Mouse (Mus musculus) spleen, embryonic (tissue): ENCODE measurements around the gene Dok1.

Experiments used
- CTCF ChIA-PET: fragments of 350-600 bp; sonication (Branson Sonifier 250); formaldehyde crosslinking; loops from one replicate; lab custom pipeline; 2022; lab: Charles Lee

The Dok1 gene

DNA sequence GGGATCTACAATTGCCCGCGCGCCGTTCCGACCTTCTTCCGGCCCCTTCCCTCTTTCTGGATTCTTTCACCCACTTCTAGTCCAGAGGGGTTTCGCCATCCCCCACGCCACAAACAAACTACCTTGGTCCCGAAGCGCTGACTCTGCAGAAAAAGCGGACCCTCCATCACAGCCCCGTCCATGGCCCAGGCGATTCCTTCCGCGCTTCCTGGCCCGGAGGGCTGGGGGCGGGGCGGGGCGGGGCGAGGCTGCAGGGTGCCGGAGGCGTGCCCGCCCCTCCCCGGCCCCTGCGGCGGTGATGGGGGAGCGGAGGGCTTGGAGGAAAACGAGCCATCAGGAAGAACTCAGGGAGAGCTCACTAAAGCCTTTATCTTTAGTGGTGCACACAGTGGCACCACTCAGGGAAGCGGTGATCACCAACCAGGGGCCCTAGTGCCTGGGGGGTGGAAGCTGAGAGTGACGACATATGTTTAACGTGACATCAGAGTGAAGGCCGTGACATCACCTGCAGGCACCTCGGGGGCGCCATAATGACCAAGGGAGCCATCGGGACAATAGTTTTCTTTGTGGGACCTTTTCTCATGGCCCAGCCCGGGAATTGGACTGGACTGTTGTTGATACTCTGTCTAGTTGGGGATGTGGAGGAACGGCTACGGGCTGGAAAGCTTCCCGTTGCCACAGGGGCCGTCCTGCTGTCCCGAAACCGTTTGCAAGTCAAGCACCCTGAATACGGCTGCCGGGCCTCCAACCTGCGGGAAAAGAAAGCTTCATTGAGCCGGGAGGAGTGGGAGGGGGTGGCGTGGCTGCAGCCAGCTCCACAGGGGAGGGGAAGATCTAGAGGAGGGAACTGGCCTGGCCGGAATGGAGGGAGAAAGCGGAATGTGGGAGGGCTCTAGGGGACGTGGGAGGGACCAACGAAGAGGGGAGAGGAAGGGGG lies at the start of gene Dok1, which contains the start of gene Loxl3:
Gene Dok1 (minus strand): TSS at position 223 of the 937 bp plus-strand sequence.
Gene Loxl3 (plus strand): TSS at position 925 of the 937 bp plus-strand sequence.
- CTCF ChIA-PET = interaction anchor here (0.6 kb wide), 1 partner anchor 61 kb away, joined by 5 read pairs; no protein-coding TSS in a partner anchor

DNA sequence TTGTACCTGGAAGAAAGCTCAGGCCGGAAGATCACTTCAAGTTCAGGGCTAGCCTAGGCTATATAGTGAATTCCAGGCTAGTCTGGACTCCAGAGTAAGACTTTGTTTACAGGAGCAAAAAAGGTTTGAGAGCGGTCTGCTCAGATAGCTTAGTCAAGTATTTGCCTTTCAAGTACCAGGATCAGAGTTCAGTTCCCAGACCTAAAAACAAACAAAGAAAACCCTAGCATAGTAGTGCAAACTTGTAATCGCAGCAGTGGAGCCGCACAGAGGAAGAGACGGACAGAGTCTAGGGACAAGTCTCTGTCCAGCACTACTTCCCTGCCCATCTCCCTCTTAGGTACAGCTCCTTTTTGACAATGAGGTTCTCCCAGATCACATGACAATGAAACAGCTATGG lies 46.9 kb upstream of the Dok1 start:
- CTCF ChIA-PET = no interaction called here

DNA sequence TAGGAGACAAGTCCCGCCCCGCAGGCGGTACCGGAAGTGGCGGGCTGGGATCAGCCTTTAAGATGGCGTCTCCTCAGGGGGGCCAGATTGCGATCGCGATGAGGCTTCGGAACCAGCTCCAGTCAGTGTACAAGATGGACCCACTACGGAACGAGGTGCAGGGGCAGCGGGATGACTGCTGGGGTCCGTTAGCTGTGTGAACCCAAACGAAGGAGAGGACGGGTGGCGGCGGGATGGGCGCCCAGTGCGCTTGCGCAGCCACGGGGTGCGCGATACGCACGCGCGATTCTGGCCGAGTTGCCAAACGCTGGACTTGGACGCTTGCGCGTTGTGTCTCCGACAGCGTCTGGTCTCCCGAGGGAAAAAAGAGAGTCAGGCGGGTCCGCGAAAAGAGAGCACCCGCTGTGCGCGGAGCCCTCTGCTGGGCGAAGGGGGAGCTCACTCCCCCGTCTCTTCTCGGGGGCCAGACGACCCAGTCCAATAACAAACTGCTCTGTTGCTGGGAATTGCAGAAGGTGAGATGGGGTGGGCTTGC lies 45.1 kb upstream of the Dok1 start:
- CTCF ChIA-PET = interaction anchor here (0.5 to 1.3 kb wide), 5 partner anchors 23 to 140 kb away, joined by 3 to 8 read pairs (median 4); partner anchors contain the start of genes Aup1, Ccdc142, Gm42688 and Htra2

DNA sequence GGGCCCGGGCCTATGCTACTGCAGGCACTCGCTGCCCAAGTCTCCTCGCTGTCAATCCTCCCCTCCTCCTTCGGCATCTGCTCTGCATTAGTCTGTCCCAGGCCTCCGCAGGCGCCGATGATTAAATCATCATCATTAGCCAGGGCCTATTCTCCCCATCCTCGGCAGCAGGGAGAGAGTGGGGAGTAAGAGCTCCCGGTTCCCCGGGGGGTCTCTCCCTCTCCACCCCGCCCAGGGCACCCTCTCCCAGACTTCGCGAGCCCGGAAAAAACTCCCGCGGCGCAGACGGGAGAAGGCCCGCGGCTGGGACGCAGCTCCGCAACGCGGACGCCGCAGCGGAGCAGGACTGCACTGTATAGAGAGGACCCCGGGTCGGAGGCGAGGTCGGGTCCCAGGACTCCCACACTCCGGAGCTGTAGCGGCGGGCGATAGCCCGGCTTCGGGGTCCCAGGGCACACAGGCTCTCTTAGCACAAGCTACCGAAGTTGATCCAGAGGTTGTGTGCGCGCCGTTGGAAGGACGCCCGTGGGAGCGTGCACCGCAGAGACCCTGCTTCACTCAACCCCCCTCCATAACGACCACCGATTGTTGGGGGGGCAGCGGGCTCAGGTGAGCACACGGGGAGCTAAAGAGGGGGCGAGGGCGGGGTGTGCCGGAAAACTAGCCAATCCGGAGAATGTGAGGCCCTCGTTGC lies 44.5 kb upstream of the Dok1 start, which contains the start of gene Pcgf1:
Gene Pcgf1 (plus strand): TSS at position 240 of the 694 bp plus-strand sequence.
- CTCF ChIA-PET = interaction anchor here (0.9 to 1.3 kb wide), 4 partner anchors 23 to 81 kb away, joined by 4 to 8 read pairs (median 4); partner anchors contain the start of genes Aup1, Ccdc142, Gm42688 and Htra2

DNA sequence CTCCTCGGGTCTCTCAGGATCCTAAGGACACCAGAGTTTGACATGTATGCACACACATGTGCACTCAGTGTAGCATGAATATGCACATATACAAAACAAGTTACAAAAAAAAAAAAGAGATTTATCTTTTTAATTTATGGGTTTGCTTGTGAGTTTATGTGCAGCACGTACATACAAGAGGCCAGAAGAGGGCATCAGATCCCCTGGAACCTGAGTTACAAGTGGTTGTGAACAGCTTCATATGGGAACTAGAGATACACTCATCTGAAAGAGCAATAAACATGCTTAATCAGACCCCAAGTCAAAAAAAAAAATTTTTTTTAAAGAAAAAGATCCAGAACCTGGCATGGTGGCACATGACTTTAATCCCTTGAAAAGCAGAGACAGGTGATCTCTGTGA lies 41.7 kb upstream of the Dok1 start:
- CTCF ChIA-PET = interaction anchor here (0.6 kb wide), 1 partner anchor 22 kb away, joined by 6 read pairs; no protein-coding TSS in a partner anchor

DNA sequence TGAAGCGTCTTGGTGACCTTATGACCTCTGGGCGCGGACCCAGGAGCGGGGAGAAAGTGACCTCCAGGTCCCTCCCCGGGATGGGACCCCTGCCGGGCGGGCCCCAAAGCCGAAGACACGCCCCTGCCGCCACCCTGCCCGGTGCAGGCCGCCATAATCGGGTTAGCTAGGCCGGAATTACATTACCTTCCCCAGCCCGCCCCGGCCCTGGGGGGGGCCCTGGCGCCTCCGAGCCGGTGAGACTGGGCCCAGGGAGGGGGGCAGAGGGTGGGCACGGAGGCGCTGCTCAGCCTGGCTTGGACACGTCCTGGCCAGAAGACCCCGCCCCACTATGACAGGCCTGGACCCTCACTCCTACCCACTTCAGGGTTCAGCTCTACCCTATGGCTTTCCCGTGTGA lies 37.9 kb upstream of the Dok1 start:
- CTCF ChIA-PET = interaction anchor here (2.1 kb wide), 1 partner anchor 74 kb away, joined by 7 read pairs; no protein-coding TSS in a partner anchor

DNA sequence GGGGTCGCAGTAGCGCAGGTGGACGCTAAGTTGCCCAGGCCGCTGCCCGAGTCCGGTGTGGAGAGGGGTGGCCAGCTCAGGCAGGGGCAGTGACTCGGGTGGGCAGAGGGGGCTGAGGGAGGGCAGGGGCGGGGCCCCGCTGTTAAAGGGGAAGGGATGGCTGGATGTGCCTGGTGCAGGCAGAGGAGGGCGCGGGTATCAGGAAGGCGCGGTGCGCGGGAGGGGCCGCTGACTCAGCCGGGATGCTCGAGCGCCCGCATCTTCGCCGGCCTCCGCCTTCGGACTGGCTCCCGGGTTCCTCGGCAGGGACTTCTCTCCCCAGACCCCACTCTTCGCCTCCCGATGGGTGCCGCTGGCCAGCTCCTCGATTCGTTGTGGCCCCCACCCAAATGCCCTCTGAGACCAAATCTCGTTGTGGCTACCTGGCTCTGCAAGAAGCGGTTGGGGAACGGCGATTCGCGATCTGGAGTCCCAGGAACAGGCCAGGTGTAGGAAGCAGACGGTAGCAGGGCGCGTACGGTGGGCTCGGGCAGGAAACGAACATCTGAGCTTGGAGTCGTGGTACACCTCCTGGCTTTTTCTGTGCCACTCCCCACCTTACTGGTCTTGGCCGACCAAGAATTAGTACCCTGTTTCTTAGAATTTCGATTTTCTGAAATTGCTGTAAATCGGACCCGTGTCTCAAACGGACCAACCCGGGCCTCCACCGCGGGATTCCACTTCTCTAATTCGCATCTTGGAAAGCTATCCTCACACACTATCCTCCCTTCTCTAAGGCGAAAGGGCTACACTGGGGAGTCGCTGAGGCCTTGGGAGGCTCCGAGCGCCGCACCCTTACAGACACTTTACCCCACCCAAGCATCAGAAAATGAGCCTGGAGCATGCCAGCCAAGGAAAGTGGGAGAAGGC lies 37.3 kb upstream of the Dok1 start:
- CTCF ChIA-PET = interaction anchor here (2.1 kb wide), 1 partner anchor 74 kb away, joined by 7 read pairs; no protein-coding TSS in a partner anchor

DNA sequence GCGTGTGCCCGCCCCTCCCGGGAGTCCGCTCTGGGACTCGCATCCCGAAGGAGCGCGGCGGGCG lies 36.8 kb upstream of the Dok1 start, which contains the start of gene Tlx2:
Gene Tlx2 (minus strand): TSS at position 47 of the 64 bp plus-strand sequence.
- CTCF ChIA-PET = interaction anchor here (2.1 kb wide), 1 partner anchor 73 kb away, joined by 7 read pairs; no protein-coding TSS in a partner anchor

DNA sequence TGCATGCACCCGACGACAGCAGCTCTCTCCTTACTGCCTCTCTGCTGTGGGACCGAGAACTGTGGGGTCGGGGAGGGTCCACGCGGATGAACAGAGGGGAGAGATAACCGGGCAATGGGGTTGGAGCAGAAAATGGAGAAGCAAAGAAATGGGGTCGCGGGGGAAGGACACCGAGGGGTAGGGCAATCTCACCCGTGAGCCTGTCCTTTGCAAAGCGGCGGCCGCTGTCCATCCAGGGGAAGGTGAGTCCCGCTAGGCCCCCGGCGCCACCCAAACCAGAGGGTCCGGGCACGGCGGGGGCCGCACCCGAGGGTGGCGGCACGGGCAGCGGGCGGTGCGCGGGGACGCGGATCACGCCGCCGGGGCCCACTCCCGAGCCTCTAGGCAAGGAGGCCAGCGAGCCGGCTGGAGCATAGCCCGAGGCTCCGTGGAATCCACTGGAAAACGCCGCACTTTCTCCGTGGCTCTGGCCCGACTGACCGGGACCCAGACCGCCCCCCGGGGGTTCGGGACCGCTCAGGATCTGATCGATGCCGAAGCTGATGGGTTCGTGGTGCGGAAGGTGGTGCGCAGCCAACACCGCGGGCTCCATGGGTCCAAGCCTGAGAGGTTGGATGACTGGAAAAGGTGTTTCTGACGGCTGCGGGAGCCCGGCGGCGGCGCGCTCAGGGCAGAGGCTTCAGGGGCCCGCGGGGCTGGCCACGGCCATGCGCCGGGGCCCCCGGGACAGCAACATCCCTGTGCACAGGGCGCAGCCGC lies 36.4 kb upstream of the Dok1 start:
- CTCF ChIA-PET = interaction anchor here (2.1 kb wide), 1 partner anchor 73 kb away, joined by 7 read pairs; no protein-coding TSS in a partner anchor

DNA sequence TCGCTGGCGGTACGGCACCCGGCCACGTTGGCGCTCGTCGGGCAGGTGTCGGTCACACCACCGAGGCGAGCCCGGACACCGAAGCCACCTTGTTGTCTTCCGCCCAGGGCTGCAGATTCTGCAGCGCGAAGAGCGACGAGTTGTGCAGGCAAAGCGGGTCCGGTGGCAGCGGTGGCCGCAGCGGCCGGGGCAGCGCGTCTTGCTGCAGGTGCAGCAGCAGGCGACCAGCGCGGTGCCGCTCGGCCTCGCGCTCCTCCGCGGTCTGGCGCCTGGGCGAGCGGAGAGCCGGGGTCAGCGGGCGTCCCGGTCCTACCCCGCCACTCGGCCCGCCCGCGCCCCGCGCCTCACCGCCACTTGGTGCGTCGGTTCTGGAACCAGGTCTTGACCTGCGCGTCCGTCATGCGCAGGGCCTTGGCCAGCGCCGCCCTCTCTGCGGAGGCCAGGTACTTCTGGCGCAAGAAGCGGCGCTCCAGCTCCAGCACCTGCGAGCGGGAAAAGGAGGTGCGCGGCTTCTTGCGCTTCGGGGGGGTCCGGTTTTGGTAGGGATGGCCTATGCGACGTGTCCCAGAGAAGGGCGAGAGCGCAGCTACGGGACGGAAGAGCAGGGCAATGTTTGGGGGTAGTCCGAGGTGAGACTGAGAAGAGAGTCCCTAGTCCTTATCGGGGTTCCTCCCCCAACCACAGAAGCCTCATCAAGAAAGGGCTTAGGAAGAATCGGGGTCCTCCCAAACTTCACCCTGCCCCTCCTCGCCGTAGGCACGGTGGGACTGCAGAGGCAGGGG lies 35.6 kb upstream of the Dok1 start:
- CTCF ChIA-PET = no interaction called here

DNA sequence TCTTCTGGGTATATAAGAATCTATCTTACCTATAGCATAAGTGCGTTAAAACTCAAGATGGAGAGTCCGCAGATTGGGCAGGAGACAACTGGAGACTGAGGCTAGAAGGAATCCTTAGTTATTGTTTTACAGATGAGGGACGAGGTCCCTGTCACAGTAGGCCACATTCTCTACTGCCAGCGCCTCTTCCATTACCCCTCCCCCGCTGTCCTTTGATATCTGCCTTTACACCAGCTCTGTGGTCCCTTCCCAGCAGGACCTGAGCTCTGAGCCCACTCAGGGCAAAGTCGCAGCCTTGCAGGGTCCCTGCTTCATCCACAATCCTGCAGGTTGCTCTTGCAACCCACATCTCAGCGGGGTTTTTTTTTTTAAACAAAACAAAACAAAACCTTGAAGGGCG lies 35.0 kb upstream of the Dok1 start:
- CTCF ChIA-PET = no interaction called here

DNA sequence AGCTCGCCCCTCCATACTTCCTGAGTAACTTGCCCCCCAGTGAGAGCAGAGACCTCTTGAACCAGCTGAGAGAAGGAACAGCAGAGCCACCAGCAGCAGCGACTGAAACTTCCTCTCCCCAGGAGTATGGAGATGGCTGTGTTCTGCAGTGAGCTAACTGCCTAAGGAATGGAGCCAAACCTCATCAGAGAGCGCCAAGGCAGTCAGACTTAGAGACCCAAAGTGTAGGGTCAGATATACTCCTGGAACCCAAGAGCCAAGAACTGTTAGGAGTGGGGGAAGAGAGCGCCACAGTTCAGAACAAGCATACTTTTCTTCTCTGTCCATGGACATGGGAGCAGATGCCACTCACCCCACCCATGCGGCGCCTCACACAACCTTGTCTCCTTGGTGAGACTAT lies 33.2 kb upstream of the Dok1 start:
- CTCF ChIA-PET = interaction anchor here (0.6 kb wide), 1 partner anchor 42 kb away, joined by 3 read pairs; the partner anchor contains the start of gene Mrpl53

DNA sequence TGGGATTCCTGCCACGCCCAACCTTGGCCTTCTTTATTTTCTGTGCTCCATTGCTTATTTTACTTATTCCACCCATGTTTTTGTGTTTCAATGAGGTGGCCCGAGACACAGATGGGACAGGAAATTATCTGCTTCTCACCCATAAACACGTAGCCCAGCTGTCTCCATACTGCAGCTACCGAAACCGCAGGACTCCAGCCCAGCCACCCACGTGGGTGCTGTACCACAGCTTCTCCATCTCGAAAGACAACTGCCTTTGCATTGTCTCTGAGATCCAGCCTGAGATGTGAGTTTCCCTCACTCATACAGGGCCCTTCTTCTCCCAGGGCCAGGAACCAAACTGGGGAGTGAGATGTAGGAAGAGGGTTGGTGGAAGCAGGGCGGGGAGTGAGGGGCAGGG lies 32.7 kb upstream of the Dok1 start:
- CTCF ChIA-PET = no interaction called here

DNA sequence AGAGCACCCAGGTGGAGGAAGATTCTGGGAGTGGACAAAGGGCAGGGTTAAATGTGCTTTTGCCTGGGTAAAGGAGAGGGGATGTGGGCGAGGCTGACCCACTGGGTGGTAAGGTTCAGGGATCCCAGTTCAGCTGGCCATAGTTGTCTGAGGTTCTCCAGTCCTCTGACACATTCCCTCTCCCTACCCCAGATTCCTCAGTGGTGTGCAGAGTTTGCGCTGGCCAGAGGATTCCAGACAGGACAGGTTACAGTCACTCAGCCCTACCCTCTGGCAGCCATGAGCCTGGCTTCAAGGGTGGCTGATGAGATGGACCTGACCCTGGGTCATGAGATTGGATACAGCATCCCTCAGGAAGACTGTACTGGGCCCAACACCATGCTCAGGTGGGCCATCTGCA lies 25.5 kb upstream of the Dok1 start:
- CTCF ChIA-PET = interaction anchor here (0.6 kb wide), 1 partner anchor 58 kb away, joined by 4 read pairs; no protein-coding TSS in a partner anchor

DNA sequence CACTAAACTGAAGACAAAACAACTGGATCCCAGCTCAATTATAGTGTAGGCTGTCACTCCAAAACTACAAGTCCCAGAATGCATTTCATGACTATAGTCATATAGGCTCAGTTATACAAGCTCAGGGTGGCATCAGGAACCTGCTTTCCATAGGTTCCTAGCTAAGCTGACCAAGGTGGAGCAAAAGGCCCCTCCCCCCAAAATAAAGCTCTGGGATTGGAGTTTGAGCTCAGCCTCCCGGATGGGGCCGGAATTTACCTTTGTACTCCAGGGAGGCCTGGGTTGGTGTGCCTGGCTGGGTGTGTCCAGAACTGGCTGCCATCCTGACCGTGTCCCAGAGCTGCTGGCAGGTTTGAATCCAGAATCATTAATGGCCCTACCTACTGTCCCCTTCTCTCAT lies 24.5 kb upstream of the Dok1 start, which contains the start of gene Dqx1:
Gene Dqx1 (plus strand): TSS at position 55 of the 400 bp plus-strand sequence.
- CTCF ChIA-PET = interaction anchor here (0.5 kb wide), 1 partner anchor 179 kb away, joined by 7 read pairs; no protein-coding TSS in a partner anchor

DNA sequence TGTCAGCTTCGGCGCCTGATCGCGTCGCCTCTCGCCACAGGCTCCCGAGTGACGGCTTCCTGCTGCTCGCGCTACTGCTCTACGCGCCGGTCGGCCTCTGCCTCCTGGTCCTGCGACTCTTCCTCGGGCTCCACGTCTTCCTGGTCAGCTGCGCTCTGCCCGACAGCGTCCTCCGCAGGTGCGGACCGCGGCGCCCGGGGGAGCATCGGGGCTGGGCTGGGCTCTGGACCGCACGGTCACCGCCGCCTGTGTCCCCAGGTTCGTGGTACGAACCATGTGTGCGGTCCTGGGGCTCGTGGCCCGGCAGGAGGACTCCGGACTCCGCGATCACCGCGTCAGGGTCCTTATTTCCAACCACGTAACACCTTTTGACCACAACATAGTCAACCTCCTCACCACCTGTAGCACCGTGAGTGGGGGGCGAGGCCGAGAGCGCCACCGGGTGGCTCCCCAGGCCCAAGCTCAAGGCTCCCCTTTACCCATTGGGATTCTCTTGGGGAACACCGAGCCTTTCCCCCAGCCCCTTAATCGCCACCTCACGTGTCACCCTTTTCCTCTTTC lies 21.7 kb upstream of the Dok1 start, which contains the start of gene Htra2:
Gene Htra2 (minus strand): TSS at position 403 of the 561 bp plus-strand sequence.
- CTCF ChIA-PET = interaction anchor here (0.6 to 2.0 kb wide), 3 partner anchors 23 to 58 kb away, joined by 4 to 7 read pairs (median 6); no protein-coding TSS in a partner anchor

DNA sequence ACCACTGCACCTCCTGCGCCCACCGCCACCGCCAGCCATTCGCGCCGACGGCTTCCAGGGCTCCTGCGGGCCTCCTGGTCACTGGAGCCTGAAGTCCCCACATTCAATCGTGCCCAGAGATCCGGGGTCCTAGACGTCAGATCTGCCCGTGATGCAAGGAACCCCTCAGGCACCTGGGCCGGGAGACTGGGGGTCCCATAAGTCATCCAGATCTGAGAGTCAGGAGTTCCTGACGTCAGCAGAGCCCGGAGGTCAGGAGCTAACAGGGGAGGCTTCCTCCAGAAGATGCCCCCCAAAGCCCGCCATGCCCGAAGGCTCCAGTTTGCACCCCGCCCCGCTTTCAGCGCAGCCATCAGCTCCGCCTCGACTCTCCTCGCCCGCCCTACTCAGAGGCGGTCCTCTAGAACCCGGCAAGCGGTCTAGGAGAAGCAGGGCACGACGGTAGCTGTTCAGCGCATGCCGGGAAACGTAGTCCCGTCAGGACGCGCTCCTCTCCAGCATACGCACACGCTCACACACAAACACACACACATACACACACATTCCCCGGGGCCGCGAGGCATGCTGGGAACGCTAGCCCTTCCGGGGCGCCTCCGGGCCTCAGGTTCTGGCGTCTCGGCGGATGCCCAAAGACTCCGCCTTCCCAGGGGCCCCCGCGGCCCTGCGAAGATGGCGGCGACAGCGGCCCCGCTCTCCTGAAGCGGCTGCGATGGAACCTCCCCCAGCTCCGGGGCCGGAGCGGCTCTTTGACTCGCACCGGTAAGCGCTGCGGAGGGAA lies 21.0 kb upstream of the Dok1 start, which contains the start of gene Aup1:
Gene Aup1 (plus strand): TSS at position 448 of the 778 bp plus-strand sequence.
- CTCF ChIA-PET = interaction anchor here (0.5 to 2.0 kb wide), 3 partner anchors 15 to 58 kb away, joined by 4 to 7 read pairs (median 6); no protein-coding TSS in a partner anchor
